Mouse (Mus musculus): ENCODE data around the gene Aim2.

- TF ChIP-seq POLR2A (IDR thresholded peaks at IDR 0.05; ENCODE audit: borderline replicate concordance, extremely low read depth, insufficient read depth, insufficient read length, poor library complexity, severe bottlenecking) (no peak), CTCF (IDR thresholded peaks at IDR 0.05; ENCODE audit: borderline replicate concordance, extremely low read depth, insufficient read depth, insufficient read length) (peak; percentile 65; the same call in 1 of the 2 replicates)
These were observed 47.8 kb downstream of the Aim2 start for GRCm38 (mm10) chr1:173398323-173398970.

Data from brain, embryonic 14.5 days (tissue).